Mouse (Mus musculus): ENCODE measurements at regions not wholly inside any gene's neighbourhood (a gene's known extent, or its start where the extent isn't known, plus 50 kb on each side); places are given as distances from the start of the nearest gene placed in this dataset.

DNA sequence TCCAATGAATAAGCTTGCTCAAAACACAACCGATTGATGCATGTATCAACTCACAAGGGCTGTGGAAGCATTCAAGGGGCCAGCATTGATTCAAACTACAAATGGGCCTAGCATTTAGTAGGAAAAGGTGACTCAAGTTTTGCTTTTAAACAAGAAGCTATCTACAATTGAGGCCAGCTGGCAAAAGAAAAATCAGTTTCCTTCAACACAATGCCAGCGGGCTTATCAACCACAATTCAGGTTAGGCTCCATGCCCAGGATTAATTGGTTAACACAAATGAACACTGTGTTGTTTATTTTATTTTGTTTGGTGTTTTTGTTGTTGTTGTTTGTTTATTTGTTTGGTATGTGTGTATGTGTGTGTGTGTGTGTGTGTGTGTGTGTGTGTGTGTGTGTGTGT lies 89.4 kb downstream of the P2ry1 start:
- no peaks in the 10 kb centered on the region for H3K27me3 ChIP-seq (ENCODE audit: control insufficient read depth, insufficient read depth, low read length)
- 91% methylated on average over 2 of the region's 2 CpGs for WGBS
- H3K9ac ChIP-seq (ENCODE audit: low read length): no peak overlapping the region
- no peak overlapping the region for H3K4me2 ChIP-seq (ENCODE audit: low read depth, low read length, severe bottlenecking)
- H3K4me3 ChIP-seq (ENCODE audit: low read depth, low read length): no peak overlapping the region
- no peaks in the 10 kb centered on the region for H3K36me3 ChIP-seq (ENCODE audit: control insufficient read depth, insufficient read depth, low read length)
- no peaks in the 10 kb centered on the region for H3K4me1 ChIP-seq (replicated peaks; ENCODE audit: control insufficient read depth, insufficient read depth, low read length)
- no peaks in the 10 kb centered on the region for H3K9me3 ChIP-seq (ENCODE audit: control insufficient read depth, low read length)
- H3K27ac ChIP-seq (ENCODE audit: low read depth, low read length): no peak overlapping the region
- ATAC-seq (replicated peaks; ENCODE audit: low FRiP score) (no peak), DNase-seq (ENCODE audit: low spot score) (no peak)

- no peaks in the 10 kb centered on the region for H3K4me1 ChIP-seq (replicated peaks; ENCODE audit: control insufficient read depth, insufficient read depth, low read length)
- no peak for ATAC-seq (replicated peaks; ENCODE audit: low FRiP score)
Observed at GRCm38 (mm10) chr3:61116364-61116763, 113.8 kb downstream of the P2ry1 start.

DNA sequence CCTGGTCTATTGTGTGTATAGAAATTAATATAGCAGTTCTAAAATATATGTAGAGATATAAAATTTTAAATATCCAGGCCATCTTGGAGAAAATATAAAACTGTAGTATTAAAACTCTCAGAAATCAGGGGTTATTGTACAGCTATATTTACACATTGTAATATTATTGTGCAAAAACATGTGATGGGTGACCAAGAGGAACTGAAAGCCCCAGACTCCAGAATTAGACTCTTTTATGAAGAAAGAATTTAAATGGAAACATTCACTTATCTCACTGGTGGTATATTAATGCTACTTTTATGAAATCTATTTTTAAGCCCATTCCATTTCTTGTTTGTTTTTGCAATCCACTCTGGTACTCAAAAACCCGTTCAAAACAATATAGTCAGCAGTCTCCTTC lies 130.5 kb downstream of the P2ry1 start:
- 54% methylated on average over 1 of the region's 1 CpGs for WGBS
- no peaks in the 10 kb centered on the region for H3K4me1 ChIP-seq (replicated peaks; ENCODE audit: control insufficient read depth, insufficient read depth, low read length)
- H3K27ac ChIP-seq (ENCODE audit: low read depth, low read length): no peak overlapping the region
- no peaks in the 10 kb centered on the region for H3K9me3 ChIP-seq (ENCODE audit: control insufficient read depth, low read length)
- H3K9ac ChIP-seq (ENCODE audit: low read length): no peak overlapping the region
- H3K4me2 ChIP-seq (ENCODE audit: low read depth, low read length, severe bottlenecking): no peak overlapping the region
- no peak overlapping the region for H3K4me3 ChIP-seq (ENCODE audit: low read depth, low read length)
- H3K27me3 ChIP-seq (ENCODE audit: control insufficient read depth, insufficient read depth, low read length): no peaks in the 10 kb centered on the region
- no peaks in the 10 kb centered on the region for H3K36me3 ChIP-seq (ENCODE audit: control insufficient read depth, insufficient read depth, low read length)
- no peak for DNase-seq (ENCODE audit: low spot score)
- no peak for ATAC-seq (replicated peaks; ENCODE audit: low FRiP score)

More at GRCm38 (mm10) chr3:61116364-61116763, 113.8 kb downstream of the P2ry1 start:
- Histone ChIP-seq H3K9me3 (ENCODE audit: control insufficient read depth, low read length) (no peaks in the 10 kb centered on the region), H3K4me2 (ENCODE audit: low read depth, low read length, severe bottlenecking) (no peak overlapping the region), H3K27ac (ENCODE audit: low read depth, low read length) (no peak overlapping the region), H3K27me3 (ENCODE audit: control insufficient read depth, insufficient read depth, low read length) (no peaks in the 10 kb centered on the region), H3K9ac (ENCODE audit: low read length) (no peak overlapping the region), H3K36me3 (ENCODE audit: control insufficient read depth, insufficient read depth, low read length) (no peaks in the 10 kb centered on the region), H3K4me3 (ENCODE audit: low read depth, low read length) (no peak overlapping the region)
- no peak for DNase-seq (ENCODE audit: low spot score)

- WGBS: 83% methylated on average over 2 of the region's 2 CpGs
- Histone ChIP-seq H3K27ac (ENCODE audit: low read depth, low read length) (no peak overlapping the region), H3K36me3 (ENCODE audit: control insufficient read depth, insufficient read depth, low read length) (no peaks in the 10 kb centered on the region)
Observed at GRCm38 (mm10) chr3:61154087-61154486, 151.5 kb downstream of the P2ry1 start.

GRCm38 (mm10) chr3:61159811-61160210 lies 157.2 kb downstream of the P2ry1 start:
- Histone ChIP-seq H3K36me3 (ENCODE audit: control insufficient read depth, insufficient read depth, low read length) (no peaks in the 10 kb centered on the region), H3K9me3 (ENCODE audit: control insufficient read depth, low read length) (no peaks in the 10 kb centered on the region), H3K27ac (ENCODE audit: low read depth, low read length) (no peak overlapping the region), H3K4me3 (ENCODE audit: low read depth, low read length) (no peak overlapping the region), H3K27me3 (ENCODE audit: control insufficient read depth, insufficient read depth, low read length) (no peaks in the 10 kb centered on the region), H3K4me1 (replicated peaks; ENCODE audit: control insufficient read depth, insufficient read depth, low read length) (no peaks in the 10 kb centered on the region), H3K9ac (ENCODE audit: low read length) (no peak overlapping the region), H3K4me2 (ENCODE audit: low read depth, low read length, severe bottlenecking) (no peak overlapping the region)
- DNase-seq (ENCODE audit: low spot score): no peak
- no peak for ATAC-seq (replicated peaks; ENCODE audit: low FRiP score)
- 82% methylated on average over 4 of the region's 4 CpGs for WGBS

More at GRCm38 (mm10) chr3:61154087-61154486, 151.5 kb downstream of the P2ry1 start:
- Histone ChIP-seq H3K4me2 (ENCODE audit: low read depth, low read length, severe bottlenecking) (no peak overlapping the region), H3K4me1 (replicated peaks; ENCODE audit: control insufficient read depth, insufficient read depth, low read length) (no peaks in the 10 kb centered on the region), H3K9ac (ENCODE audit: low read length) (no peak overlapping the region), H3K4me3 (ENCODE audit: low read depth, low read length) (no peak overlapping the region), H3K9me3 (ENCODE audit: control insufficient read depth, low read length) (no peaks in the 10 kb centered on the region), H3K27me3 (ENCODE audit: control insufficient read depth, insufficient read depth, low read length) (no peaks in the 10 kb centered on the region)
- ATAC-seq (replicated peaks; ENCODE audit: low FRiP score) (no peak), DNase-seq (ENCODE audit: low spot score) (no peak)

DNA sequence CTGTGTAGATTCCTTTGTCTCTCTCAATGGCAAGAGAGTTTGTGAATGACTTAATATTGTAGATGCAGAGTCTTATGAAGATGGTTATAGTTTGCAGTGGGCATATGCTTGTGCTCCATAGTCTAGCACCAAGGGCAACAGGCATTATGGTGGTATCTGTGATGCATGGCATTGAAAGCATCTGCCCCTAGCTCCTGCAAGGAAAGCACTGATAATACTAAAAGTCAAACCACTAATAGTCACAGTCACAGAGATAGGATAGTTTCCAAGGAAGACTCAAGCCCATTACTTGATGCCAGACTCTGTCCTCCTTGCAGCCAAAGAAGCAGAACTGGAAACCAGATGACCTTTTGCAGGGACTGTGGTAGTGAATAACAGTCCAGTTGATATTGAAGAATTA lies 158.8 kb downstream of the P2ry1 start:
- Histone ChIP-seq H3K9me3 (ENCODE audit: control insufficient read depth, low read length) (no peaks in the 10 kb centered on the region), H3K36me3 (ENCODE audit: control insufficient read depth, insufficient read depth, low read length) (no peaks in the 10 kb centered on the region), H3K27ac (ENCODE audit: low read depth, low read length) (no peak overlapping the region), H3K9ac (ENCODE audit: low read length) (no peak overlapping the region), H3K4me1 (replicated peaks; ENCODE audit: control insufficient read depth, insufficient read depth, low read length) (no peaks in the 10 kb centered on the region), H3K27me3 (ENCODE audit: control insufficient read depth, insufficient read depth, low read length) (no peaks in the 10 kb centered on the region), H3K4me3 (ENCODE audit: low read depth, low read length) (no peak overlapping the region), H3K4me2 (ENCODE audit: low read depth, low read length, severe bottlenecking) (no peak overlapping the region)
- DNase-seq (ENCODE audit: low spot score): no peak
- no peak for ATAC-seq (replicated peaks; ENCODE audit: low FRiP score)

- no peak overlapping the region for H3K27ac ChIP-seq (ENCODE audit: low read depth, low read length)
- no peaks in the 10 kb centered on the region for H3K9me3 ChIP-seq (ENCODE audit: control insufficient read depth, low read length)
- no peak overlapping the region for H3K4me3 ChIP-seq (ENCODE audit: low read depth, low read length)
- H3K4me2 ChIP-seq (ENCODE audit: low read depth, low read length, severe bottlenecking): no peak overlapping the region
- H3K4me1 ChIP-seq (replicated peaks; ENCODE audit: control insufficient read depth, insufficient read depth, low read length): no peaks in the 10 kb centered on the region
- H3K9ac ChIP-seq (ENCODE audit: low read length): no peak overlapping the region
- DNase-seq (ENCODE audit: low spot score): no peak
- H3K36me3 ChIP-seq (ENCODE audit: control insufficient read depth, insufficient read depth, low read length): no peaks in the 10 kb centered on the region
- H3K27me3 ChIP-seq (ENCODE audit: control insufficient read depth, insufficient read depth, low read length): no peaks in the 10 kb centered on the region
- no peak for ATAC-seq (replicated peaks; ENCODE audit: low FRiP score)
- 23% methylated on average over 1 of the region's 1 CpGs for WGBS
Observed at GRCm38 (mm10) chr3:61185789-61186188, 175.6 kb upstream of the Rap2b start.

GRCm38 (mm10) chr3:61188662-61189061 lies 172.8 kb upstream of the Rap2b start:
- Histone ChIP-seq H3K9ac (ENCODE audit: low read length) (no peak overlapping the region), H3K36me3 (ENCODE audit: control insufficient read depth, insufficient read depth, low read length) (no peaks in the 10 kb centered on the region), H3K4me1 (replicated peaks; ENCODE audit: control insufficient read depth, insufficient read depth, low read length) (no peaks in the 10 kb centered on the region), H3K9me3 (ENCODE audit: control insufficient read depth, low read length) (no peaks in the 10 kb centered on the region), H3K4me3 (ENCODE audit: low read depth, low read length) (no peak overlapping the region), H3K27ac (ENCODE audit: low read depth, low read length) (no peak overlapping the region), H3K27me3 (ENCODE audit: control insufficient read depth, insufficient read depth, low read length) (no peaks in the 10 kb centered on the region), H3K4me2 (ENCODE audit: low read depth, low read length, severe bottlenecking) (no peak overlapping the region)
- DNase-seq (ENCODE audit: low spot score) (no peak), ATAC-seq (replicated peaks; ENCODE audit: low FRiP score) (no peak)

DNA sequence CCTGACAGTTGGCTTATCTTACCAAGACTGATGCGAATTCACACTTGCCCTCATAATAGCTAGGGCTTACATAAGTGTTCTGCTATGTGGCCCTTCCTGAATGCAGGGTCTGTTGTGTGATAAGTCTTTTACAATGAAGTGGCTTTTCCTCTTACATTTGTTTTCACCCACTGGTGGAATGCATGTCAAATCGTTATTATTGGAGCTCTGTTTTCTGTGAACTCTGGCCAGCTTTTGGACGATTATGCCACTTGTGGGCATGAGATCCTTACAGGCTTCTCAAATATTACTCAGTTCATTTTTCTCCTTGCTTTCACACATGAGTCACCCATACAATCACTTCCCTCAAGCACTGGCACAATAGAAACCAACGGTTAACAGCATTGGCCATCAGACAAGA lies 144.9 kb upstream of the Rap2b start:
- Histone ChIP-seq H3K4me1 (replicated peaks; ENCODE audit: control insufficient read depth, insufficient read depth, low read length) (no peaks in the 10 kb centered on the region), H3K27ac (ENCODE audit: low read depth, low read length) (no peak overlapping the region), H3K9me3 (ENCODE audit: control insufficient read depth, low read length) (no peaks in the 10 kb centered on the region), H3K36me3 (ENCODE audit: control insufficient read depth, insufficient read depth, low read length) (no peaks in the 10 kb centered on the region), H3K9ac (ENCODE audit: low read length) (no peak overlapping the region), H3K4me3 (ENCODE audit: low read depth, low read length) (no peak overlapping the region), H3K4me2 (ENCODE audit: low read depth, low read length, severe bottlenecking) (no peak overlapping the region), H3K27me3 (ENCODE audit: control insufficient read depth, insufficient read depth, low read length) (no peaks in the 10 kb centered on the region)
- WGBS: 70% methylated on average over 4 of the region's 4 CpGs
- no peak for DNase-seq (ENCODE audit: low spot score)
- no peak for ATAC-seq (replicated peaks; ENCODE audit: low FRiP score)

All from forebrain, embryonic 11.5 days (tissue).